Mouse (Mus musculus) embryonic fibroblast, embryonic 13.5 days (primary cell): ENCODE measurements around the gene Lfng.

Experiments
- CTCF ChIP-seq: IDR thresholded peaks from 2 replicates; pipeline ENCODE4 v1.5.1; 2011; ENCODE audit warnings: mild to moderate bottlenecking, control low read depth, low read length, moderate library complexity, borderline replicate concordance; ENCODE audit not compliant: insufficient read depth
- POLR2A ChIP-seq: IDR thresholded peaks from 2 replicates; pipeline ENCODE4 v1.6.1; 2011; ENCODE audit warnings: low read depth, mild to moderate bottlenecking, control low read depth, low read length, moderate library complexity

DNA sequence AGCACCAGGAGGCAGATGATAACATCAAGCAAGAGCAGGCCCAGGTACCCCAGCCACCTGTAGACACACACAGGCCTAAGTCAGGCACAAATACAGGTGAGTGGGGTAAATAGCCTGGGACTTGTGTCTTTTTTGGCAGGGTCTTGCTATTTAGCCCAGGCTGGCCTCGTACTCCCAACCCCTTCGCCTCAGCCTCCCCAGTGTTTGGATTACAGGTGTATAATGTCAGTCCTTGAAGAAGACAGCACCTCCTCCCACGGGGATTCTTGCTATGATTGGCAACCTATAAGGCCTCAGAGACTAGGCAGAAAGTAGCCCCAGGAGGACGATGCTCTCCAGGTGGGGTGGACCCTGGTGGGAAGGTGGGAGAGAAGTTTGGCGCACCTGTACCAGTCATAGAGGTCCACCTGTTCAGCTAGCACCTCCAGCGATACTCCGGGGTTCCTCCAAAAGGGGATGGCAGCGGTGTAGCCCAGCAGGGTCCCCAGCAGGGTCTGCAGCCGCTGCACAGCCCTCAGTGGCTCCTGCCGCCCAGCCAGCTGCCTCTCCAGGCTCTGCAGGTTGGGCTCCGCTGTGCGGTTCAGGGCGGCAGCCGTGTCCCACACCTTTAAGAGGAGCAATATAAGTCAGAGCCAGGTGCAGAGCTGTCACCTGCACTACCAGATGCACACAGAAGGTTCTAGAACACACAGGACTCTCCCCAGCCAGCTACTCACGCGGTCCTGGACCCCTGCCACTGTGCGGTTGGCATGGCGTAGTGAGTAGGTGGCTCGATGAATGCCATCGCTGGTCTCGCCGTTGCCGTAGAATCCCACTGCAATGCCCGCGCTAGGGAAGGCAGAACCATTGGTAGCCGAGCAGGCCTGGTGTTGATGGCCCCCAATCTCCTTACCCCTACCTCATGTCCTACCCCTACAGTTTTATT, 27.9 kb downstream of the Lfng start:
- TF ChIP-seq POLR2A (no peak), CTCF (no peak)
